Mouse (Mus musculus): ENCODE measurements around the gene Olfr432.

DNA sequence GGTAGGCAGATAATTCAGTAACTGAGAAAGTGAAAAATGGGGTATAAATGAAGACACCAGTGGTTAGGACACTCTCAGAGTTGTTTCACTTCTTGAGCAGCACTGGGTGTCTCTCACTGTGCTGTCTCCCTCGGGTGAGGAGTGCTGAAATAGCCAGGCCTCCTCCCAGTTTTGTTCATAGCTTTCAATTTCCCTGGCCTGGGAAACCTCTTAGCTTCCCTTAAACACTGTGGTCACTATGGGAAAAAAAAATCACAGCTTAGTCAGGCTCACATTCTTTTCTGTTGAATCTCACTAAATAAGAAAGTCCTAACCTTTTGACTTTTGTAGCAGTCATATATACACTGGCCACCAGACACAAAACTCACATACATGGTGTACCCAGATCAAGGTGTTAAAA, 17.3 kb upstream of the Olfr432 start, which contains the start of gene Ifi205:
- no peak for TF ChIP-seq POLR2A (IDR thresholded peaks at IDR 0.05; ENCODE audit: control insufficient read depth, low read depth, low read length)
- no peak for TF ChIP-seq CTCF (IDR thresholded peaks at IDR 0.05; ENCODE audit: control insufficient read depth, insufficient read depth, insufficient replicate concordance, low read depth, low read length)
